Mouse (Mus musculus) E14TG2a.4 (cell line): ENCODE results near the gene Calm1.

Experiments used
- CTCF ChIP-seq: conservative IDR thresholded peaks from 2 replicates; pipeline ENCODE4 v1.5.1; 2014; ENCODE audit warnings: low read length
- POU5F1 ChIP-seq: IDR thresholded peaks from 2 replicates; pipeline ENCODE4 v1.6.1; 2014; ENCODE audit warnings: low read length, borderline replicate concordance

DNA sequence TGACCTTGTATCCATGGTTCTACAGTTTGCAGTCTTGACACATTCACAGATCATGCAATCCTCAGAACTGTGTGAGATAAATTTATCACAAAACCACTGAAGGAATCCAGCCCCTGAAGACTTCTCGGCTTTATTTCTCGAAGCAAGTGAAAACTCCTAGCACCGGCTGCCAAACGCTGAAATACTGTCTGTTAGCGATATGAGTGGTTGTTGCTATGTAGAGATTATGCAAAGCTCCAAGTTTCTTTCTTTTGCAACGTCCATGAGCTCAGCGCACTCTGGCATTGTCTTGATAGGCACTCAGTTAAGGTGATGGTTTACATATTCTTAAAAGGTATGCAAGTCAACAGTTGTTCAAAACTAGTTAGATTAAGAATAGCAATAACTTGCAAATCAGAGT, 13.3 kb upstream of the Calm1 start:
- TF ChIP-seq CTCF (no peak), POU5F1 (no peak)
